Mouse (Mus musculus): ENCODE results near the gene Gm28043. TPM values are rescaled to one million over a fixed set of nuclear protein-coding genes. Genes with fewer than 3 reads are reported as not detected.

Gm28043 gene
- total RNA-seq, 2 experiments from 2014 or later: 3.2 to 3.7 TPM

DNA sequence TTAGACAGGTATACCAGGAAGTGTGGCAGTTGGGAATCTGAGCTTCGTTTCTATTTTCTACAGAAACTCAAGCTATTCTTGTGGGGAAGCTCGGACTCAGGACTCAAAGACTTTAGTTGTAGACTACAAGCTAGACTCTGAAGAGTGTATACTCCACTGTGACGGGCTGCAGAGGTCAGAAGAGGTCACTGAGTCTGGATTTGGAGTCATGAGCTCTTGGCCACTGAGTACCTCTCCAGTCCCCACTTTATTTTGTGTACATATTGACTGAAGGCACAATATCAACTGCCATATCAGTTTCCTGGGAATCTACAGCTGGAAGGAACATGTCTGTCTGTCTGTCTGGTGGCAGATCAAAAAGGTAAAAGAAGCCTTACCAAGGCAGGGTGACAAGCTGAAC is 4.6 kb downstream of the Gm28043 start:
- no peak for DNase-seq (ENCODE audit: low spot score in 2 of 2)

DNA sequence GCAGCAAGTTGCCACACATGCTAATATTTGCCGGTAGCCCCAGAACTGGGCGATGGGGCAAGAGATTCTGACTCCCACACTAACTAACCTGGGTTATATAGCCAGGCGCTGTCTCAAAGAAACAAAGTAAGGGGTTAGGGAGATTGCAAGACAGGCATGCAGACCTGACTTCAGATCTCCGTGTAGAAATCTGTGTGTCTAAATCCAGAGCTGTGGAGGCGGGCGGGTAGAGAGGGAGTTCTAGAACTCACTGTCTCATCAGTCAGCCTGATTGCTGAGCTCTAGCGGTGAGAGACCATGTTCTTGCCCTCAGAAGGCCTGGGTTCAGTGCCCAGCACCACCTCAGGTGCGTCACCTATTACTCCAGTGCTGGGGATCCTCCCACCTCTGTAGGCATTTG is 8.8 kb downstream of the Gm28043 start:
- peak; percentile 24 to 31 for DNase-seq (ENCODE audit: low spot score in 2 of 2)

DNA sequence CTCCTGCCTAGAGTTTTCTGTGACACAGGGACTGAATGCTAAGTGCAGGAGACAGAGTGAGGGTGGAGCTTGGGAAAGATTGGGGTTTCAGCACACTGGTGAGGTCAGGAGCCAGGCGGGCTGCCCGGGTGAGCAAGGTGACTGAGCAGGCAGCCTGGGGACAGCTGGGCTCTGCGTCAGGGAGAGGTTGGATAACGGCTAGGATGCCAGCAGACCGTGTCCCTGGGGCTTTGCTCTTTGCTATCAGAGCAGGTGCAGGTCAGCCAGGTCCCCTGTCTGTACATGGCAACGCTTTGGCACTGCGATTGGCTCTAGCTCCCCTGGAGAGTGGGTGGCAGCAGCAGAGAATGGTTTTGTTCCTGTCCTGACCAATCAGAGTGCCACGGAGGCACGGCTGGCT is 12.6 kb downstream of the Gm28043 start:
- no peak for DNase-seq (ENCODE audit: low spot score in 2 of 2)

DNA sequence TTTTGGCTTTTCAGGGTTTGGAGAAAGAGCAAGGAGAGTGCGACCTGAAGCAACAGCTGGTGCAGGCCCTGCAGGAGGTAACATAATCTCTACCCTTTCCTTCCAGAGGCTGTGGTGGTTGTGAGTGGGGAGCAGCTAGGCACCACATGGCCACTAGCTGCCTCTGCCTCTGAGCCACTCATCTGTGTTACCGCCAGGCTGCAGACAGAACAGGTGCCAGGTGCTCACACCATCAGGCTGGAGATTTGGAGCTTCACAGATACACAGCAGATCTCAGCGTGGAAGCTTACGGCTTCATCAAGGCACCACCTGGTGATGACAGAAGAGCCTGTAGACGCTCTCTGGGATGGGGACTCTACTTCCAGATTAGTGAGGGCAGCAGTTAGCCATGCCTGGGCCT is 14.3 kb downstream of the Gm28043 start:
- no peak for DNase-seq (ENCODE audit: low spot score in 2 of 2)

DNA sequence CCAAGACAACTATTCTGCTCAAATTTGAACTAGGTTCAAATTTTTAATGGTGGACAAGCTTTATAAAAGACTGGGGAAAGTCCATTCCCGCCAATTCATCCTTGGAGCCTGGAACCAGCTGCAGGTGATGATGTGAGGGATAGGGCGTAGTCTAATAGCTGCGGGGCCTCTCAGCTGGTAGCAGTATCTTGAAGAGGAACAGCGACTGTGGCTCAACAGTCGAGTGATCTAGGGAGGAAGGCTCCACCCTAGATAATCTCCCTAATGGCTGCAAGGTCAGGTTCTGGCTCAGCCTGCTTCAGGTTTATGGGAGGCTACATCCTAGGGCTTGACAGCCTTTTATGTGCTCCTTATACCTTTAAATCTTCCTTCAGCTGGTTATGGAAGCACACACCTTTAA is 14.9 kb downstream of the Gm28043 start:
- DNase-seq (ENCODE audit: low spot score in 2 of 2): no peak

DNA sequence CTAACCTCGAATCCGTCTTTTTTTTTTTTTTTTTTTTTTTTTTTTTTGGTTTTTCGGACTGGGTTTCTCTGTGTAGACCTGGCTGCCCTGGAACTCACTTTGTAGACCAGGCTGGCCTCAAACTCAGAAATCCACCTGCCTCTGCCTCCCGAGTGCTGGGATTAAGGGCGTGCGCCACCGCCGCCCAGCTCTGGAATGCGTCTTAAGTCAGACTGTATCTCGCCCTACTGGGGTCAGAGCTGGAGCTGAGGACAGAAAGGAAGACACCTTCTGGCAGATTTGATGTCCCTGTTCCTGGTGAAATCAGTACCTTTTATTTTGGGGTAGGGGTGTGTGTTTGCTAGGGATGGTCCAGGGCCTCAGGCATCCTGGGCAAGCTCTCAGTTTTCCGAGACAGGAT is 17.6 kb downstream of the Gm28043 start:
- no peak for DNase-seq (ENCODE audit: low spot score in 2 of 2)

DNA sequence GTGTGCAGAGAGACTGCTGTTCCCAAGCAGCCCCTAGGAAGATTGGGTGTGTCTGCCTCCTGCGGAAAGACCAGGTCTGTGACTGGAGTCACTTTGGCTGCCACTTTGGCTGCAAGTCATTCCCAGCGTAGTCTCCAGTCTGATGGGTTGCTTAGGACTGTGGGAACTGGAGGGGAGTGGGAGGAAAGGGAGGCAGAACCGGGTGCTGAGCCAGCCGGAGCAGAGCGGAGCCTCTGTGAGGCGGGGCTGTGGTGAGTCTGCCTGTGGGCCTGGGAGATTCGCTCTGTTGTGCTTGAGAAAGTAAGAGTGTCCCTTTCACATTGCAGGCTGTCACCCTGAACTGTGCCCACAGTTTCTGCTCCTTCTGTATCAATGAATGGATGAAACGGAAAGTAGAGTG is 20.8 kb downstream of the Gm28043 start:
- peak; percentile 28 to 36 for DNase-seq (ENCODE audit: low spot score in 2 of 2)

DNA sequence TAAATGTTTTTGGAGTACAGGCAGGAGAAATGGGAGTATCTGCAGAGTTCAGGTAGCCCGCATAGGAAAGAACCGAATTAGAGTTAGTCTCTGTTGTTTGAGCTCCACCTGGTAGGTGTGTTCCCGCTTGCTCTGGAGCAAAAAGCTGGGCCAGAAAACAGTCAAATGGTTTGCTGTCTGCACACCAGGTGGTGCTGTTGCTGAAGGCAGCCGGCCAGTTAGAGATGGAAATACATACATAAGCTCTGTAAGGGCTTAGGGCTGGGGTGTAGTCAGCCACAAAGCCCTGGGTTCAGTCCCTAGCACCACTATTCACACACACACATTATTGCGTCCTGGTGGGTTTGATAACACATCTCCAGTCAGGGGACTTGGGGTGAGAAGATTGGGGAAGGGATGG is 21.4 kb downstream of the Gm28043 start:
- DNase-seq (ENCODE audit: low spot score in 2 of 2): peak; percentile 49

DNA sequence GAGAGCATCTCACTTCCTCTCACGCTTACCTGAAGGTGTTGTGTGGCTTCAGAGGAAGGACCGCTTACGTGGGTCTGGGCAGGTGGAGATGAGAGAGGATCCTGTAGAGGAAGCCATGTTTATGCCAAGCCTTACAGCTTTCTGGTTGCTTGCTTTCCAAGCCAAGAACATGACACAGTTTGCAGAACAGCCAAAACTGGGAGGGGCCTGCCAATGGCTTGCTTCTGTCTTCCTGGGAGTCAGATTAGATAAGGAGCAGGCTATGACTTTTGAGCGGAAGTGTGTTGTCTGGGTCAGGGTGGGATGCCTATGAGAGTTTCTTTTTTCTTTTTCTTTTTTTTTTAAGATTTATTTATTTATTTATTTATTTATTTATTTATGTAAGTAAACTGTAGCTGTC is 22.7 kb downstream of the Gm28043 start:
- no peak for DNase-seq (ENCODE audit: low spot score in 2 of 2)

DNA sequence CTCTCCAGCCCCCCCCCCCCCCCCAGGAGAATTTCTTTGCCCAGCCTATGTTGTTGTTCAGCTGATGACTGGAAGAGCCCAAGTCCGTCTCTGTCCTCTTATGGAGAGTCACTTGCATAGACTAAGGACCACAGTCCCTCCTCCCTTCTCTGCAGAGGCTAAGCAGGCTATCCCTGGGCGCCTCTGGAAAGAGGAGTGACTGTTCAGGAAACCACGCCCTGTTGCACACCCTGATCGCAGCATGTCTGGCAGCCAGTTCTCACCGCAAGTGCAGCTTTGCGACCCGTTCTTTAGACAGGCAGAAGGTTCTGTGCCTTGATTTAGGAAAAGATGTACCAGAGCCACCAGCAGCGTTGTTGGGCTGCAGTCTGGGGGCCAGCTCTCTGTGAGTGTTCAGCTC is 23.2 kb downstream of the Gm28043 start:
- DNase-seq (ENCODE audit: low spot score in 2 of 2): no peak

DNA sequence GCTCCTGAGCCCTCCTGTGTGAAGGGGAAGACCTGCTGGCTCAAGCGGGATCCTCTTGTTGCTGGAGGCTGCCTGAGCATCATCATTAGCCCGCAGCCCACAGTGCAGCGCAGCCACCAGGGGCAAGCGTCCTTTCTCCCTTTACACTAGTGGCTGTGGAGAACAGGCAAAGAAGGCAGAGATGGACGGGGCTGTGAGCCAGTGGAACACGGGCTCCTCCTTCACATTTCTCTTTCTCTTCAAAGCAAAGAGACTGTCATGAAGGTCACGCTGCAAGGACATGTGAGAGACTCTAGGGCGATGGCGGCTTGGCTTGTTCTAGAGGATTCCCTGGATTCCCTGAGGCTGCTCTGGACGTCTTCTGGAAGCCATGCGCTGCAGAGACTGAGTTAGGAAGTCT is 26.3 kb downstream of the Gm28043 start:
- DNase-seq (ENCODE audit: low spot score in 2 of 2): no peak

DNA sequence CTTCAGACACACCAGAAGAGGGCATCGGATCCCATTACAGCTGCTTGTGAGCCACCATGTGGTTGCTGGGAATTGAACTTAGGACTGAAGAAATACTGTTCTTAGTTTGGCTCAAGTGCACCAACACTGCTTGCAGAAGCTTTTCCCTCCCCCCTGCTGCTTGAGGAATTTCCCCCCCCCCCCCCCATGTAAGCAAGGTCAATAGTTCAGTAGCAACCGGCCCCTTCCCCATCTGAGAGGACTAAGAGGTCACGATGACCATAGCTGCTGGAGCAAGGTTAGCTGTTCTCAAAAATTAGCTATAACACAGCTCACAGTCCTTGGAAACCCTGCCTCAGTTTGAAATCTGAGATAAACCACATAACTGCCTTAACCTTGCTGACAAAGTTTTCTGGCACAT is 27.5 kb downstream of the Gm28043 start:
- no peak for DNase-seq (ENCODE audit: low spot score in 2 of 2)

DNA sequence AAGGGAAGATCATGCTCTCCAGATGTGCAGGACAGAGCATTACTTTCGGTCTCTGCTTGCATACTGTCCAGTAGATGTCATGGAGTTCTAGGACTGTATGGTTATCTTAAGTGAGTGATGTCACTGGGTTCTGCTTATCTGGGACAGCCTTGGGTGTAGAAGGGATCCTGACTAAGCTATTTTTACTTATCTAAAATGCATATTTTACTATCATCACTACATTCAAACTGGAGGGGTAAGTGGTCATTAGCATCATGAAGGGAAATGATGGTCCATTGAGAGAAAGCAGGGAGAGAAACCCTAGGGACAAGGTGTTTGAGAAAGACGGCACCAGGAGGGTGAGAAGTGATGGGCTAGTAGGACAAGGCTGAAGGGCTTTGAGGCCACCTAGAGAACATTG is 43.6 kb downstream of the Gm28043 start:
- DNase-seq (ENCODE audit: low spot score in 2 of 2): no peak

DNA sequence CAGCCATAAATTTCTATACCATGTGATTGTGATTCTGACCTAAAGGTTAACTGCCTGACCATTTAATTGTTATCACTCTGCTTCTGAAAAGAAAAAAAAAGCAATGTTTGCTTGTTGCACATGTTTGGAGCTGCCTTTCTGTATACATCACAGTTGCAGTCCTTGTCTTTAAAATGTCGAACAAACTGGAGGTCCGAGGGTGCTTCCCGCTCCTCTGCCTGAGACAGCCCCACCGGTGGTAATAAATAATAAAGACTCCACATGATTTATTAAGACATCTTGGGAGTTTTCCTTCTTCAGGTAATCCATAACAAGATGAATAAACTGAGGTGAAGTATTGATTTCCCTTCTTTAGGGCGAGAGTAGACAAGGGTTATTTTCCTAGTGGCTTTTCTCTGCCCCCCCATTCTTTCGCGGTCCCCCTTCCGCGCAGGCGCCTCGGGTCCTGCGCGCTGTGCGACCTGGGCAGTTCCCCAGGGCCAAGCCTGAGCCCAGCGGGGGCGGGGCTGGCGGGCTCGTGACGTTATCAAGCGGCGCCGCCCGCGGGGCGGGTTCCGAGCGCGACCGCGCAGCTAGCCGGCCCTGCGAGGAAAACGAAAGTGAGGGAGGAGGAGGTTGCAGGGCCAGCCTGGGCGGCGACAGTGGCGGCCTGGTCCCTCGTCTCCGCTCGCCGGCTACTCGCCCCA is 45.5 kb downstream of the Gm28043 start, which contains the start of gene Cmtr1:
Cmtr1 (plus strand) TSS at position 520 of the 686 bp plus-strand sequence.
- DNase-seq (ENCODE audit: low spot score in 2 of 2): peak; percentile 92 to 95

DNA sequence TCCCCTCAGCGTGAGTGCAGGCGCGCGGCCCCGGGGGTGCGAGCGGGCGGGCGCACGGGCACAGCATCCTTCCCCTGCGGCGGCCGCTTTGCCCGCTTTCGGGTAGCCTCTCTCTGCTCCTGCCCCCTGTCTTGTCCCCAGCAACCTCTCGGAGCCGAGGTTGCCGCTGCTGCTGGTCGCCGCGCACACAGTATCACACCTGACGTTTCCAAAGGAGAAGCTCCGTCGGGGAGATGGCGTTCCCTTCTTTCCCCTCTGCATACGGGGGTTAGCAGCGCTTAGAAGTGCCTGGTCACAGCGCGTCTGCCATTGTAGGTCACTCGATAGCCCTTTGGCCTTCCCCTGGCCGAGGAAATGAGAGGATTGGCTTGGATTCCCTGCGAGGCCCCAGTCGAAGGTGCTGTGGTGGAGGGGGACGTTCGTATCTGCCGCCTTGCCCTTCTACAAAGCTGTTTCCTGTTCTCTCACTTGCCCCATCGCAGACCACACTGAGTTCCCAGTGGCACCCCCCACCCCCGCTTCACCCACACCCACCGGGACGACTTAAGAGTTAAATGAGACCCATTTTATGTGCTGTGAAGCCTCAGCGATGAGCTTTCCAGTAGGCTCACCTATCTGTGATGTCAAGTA is 46.2 kb downstream of the Gm28043 start:
- DNase-seq (ENCODE audit: low spot score in 2 of 2): peak in 1 of 2 experiments; percentile 18

DNA sequence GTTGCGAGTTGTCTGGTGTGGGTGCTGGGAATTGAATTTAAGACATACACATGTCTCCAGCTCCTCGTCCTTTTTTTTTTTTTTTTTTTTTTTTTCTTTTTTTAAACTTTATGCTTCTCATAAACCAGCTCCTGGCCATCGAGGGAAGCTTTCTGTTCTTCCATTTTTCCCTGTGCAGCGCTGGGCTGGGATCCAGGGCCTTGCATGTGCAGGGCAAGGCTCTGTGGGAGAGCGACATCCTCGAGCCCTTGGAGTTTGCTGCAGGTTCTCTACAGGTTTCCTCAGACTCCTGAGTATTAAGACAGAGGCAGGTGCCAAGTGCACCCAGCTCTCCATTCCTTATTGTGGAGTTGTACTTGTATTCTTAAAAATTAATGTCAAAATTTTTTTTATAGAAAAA is 47.5 kb downstream of the Gm28043 start:
- DNase-seq (ENCODE audit: low spot score in 2 of 2): no peak

DNA sequence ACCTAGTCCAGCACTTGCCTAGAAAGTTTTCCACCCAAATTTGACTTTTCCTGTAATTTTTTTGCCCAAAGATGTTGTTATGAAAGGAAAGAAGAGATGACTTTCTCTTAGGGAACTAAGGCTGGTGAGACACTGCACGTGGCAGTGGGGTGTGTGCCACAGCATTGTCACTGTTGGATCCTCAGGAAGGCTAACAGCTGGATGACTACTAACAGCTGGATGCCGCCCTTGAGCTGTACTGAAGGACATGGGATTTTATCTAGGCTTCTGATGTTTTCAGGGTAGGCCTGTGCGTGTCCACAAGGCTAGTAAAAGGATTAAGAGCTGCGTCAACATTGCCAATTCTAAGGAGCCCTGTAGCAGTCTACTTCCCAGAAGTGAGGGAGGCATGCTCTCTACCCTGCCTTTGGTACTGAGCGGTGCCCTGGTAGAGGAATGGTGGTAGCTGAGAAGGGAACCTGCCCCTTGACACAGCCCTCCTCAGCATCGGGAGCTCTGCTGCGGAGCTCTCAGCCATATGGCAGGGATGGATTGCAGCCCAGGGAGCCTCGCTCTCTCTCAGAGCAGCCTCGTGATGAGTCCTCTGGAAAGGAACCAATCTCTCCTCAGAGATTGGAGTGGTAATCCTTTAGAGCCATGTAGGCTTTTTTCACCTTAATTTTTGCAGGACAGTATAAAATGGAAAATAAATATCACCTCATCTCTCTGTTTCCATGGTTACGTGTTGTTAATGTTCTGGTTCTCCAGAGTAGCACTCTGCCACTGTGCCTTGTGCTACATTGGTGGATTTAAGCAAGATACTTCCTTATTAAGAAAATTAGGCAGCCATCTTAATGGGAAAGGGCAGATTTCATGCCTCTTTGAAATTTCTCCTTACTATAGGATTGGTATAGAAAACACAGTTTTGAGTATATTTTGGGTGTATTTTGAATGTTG is 53.6 kb downstream of the Gm28043 start:
- DNase-seq (ENCODE audit: low spot score in 2 of 2): peak; percentile 52 to 58

DNA sequence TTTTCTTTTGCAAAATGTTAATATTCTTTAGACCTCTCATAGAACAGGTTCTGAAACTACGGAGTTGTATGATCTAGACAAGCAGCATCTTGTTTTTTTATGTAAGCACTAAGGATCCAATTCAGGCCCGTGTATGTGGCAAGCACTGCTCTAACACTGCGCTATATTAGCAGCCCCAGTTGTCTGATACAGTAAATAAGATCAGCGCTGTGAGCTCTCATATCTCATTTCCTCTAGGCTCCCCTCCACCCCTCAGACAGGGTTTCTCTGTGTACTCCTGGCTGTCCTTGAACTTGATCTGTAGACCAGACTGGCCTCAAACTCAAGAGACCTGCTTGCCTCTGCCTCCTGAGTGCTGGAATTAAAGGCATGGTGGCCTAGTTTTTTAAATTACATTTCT is 54.4 kb downstream of the Gm28043 start:
- no peak for DNase-seq (ENCODE audit: low spot score in 2 of 2)

DNA sequence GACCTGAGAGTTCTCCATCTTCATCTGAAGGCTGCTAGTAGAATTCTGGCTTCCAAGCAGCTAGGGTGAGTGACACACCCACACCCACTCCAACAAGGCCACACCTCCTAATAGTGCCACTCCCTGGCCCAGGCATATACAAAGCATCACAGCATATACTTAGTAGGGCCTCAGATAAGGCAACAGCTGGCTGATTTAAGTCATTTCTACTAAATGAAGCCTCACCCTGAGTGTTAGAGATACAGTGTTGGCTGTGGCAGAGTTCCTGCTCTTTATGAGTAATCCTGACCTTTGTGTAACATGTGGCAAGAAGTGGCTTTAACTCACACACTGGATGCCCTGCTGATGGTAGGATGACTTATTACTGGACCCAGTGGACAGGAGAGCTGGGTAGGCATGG is 55.3 kb downstream of the Gm28043 start:
- DNase-seq (ENCODE audit: low spot score in 2 of 2): no peak

DNA sequence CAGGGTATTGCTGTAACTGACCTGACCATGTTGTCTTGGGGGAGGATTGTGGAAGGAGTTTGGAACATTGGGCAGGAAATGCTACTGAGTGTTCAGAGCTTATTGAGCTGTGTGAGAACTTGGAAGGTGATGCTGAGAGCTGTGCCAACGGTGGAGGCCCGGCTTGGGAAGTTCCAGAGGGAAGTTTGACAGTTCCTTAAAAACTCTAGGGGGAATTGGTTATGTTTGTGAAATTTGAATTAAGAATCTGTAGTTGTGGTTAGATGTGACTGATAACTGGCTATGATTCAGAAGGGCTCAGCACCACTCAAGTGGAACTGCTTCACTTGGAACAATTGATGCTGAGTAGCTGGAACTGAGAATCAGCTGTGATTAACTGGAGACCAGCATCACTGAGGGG is 56.3 kb downstream of the Gm28043 start:
- DNase-seq (ENCODE audit: low spot score in 2 of 2): no peak

DNA sequence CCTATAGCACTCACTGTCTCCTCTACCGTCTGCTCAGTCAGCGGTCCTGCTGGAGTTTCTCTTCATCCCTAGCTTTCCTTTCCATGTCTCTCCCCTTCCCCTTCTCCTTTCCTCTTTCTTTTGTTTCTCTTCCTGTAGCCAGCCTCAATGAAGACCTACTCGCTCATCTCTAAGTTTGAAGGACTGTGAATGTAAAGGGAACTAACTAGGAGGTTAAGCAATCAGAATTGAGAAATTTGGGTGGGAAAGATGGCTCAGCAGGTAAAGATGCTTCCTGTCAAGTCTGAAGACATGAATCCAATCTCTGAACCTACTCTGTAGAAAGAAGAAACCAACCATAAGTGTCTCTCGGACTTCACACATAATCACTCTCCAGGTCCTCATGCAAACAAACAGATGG is 58.6 kb downstream of the Gm28043 start:
- DNase-seq (ENCODE audit: low spot score in 2 of 2): no peak

DNA sequence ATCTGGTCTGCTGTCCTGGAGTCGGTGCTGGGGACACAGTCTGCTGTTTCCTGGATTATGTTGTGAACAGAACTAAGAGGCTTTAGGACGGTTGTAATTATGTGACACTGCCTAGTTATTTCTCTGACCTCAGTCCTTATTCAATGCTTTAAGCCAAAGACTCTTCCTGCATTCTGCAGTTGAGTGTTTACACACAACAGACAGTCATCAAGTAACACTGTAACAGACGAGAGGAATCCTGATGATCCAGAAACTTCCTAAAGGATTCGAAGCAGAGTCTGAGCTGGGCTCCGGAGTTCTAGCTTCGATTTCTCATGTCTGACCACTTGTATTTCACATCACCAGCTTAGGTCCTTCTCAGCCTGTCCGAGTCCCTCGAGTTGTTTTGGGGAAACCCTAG is 63.9 kb downstream of the Gm28043 start:
- no peak for DNase-seq (ENCODE audit: low spot score in 2 of 2)

Measured in left cerebral cortex, adult 18-20 months (tissue).